Mouse (Mus musculus) ES-E14 (cell line): Measurements from ENCODE around the gene Bclaf3.

Experiments
- CHD2 ChIP-seq: IDR thresholded peaks from 2 replicates; pipeline ENCODE4 v1.6.1; 2014; ENCODE audit warnings: mild to moderate bottlenecking, low read depth, low read length, inconsistent platforms
- MAFK ChIP-seq: IDR thresholded peaks from 2 replicates; pipeline ENCODE4 v1.6.1; 2014; ENCODE audit warnings: mild to moderate bottlenecking, low read depth, low read length, inconsistent platforms; ENCODE audit not compliant: insufficient read depth
- ZNF384 ChIP-seq: IDR thresholded peaks from 2 replicates; pipeline ENCODE4 v1.6.1; 2012; ENCODE audit warnings: low read depth, low read length, inconsistent platforms

GRCm38 (mm10) chrX:159606936-159607335 lies 80.4 kb downstream of the Bclaf3 start:
- TF ChIP-seq ZNF384, result no peak
- TF ChIP-seq MAFK, result no peak
- no peak for TF ChIP-seq CHD2
